Mouse (Mus musculus) embryonic facial prominence, embryonic 10.5 days (tissue): ENCODE measurements at regions not wholly inside any gene's neighbourhood (a gene's known extent, or its start where the extent isn't known, plus 50 kb on each side); places are given as distances from the start of the nearest gene placed in this dataset.
"Not testable (repeated sequence)": the region's sequence is repeated elsewhere in the genome, so short reads cannot be mapped to it uniquely, and the experiment has no call there.

Experiments used
- DNase-seq: peaks from one replicate; pipeline ENCODE4 v3.0.0-alpha.2; 2017; ENCODE audit warnings: low spot score
- H3K27ac ChIP-seq: fragments of 300-500 bp; sonication (generic); replicated peaks from 2 replicates; pipeline ENCODE4 v1.5.1; 2016; ENCODE audit warnings: mild to moderate bottlenecking
- H3K27me3 ChIP-seq: fragments of 300-500 bp; sonication (generic); replicated peaks from 2 replicates; pipeline ENCODE4 v1.6.1; 2016; ENCODE audit warnings: low read depth, mild to moderate bottlenecking; ENCODE audit not compliant: poor library complexity, severe bottlenecking
- H3K36me3 ChIP-seq: fragments of 300-500 bp; sonication (generic); replicated peaks from 2 replicates; pipeline ENCODE4 v1.6.1; 2016; ENCODE audit warnings: mild to moderate bottlenecking, moderate library complexity
- H3K4me1 ChIP-seq: fragments of 300-500 bp; sonication (generic); 2 replicates; pipeline ENCODE4 v1.6.1; 2016
- H3K4me3 ChIP-seq: fragments of 300-500 bp; sonication (generic); 2 replicates; pipeline ENCODE4 v1.5.1; 2016; ENCODE audit warnings: mild to moderate bottlenecking, moderate library complexity
- H3K9me3 ChIP-seq: fragments of 300-500 bp; sonication (generic); 2 replicates; pipeline ENCODE4 v1.6.1; 2016; ENCODE audit warnings: mild to moderate bottlenecking
- WGBS: fragments of 180-500 bp; shearing (Covaris S2); methylation state at CpG from one replicate; pipeline ENCODE4 v1.1.7; 2016; 5-methylcytosine and 5-hydroxymethylcytosine counted together

DNA sequence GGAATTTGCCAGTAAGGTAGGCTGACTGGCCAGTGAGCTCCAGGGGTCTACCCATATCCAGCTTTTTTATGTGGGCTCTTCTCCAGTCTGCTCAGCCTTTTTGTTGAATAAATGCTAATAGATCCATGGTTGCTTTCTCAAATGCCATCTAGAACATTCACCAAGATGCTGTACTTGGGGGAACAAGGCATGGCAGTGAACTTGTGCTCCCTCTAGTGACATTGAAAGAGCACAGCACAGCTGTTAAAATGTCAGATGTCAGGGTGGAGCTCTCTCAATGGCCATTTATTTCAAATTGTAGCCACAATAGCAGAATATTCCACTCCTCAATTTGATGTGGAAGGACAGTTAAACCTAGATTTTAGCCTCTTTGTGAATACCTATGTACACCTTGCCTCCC, 86.3 kb downstream of the Kcnk1 start:
- Histone ChIP-seq H3K4me1 (peaks cover 9% of the 10 kb centered on the region; the same call in 1 of the 2 replicates), H3K36me3 (no peaks in the 10 kb centered on the region), H3K27me3 (0 out of 2 replicates have a peak, but pooled peaks cover 5% of the 10 kb centered on the region), H3K4me3 (no peak overlapping the region), H3K9me3 (no peaks in the 10 kb centered on the region), H3K27ac (no peak overlapping the region)
- no peak for DNase-seq

DNA sequence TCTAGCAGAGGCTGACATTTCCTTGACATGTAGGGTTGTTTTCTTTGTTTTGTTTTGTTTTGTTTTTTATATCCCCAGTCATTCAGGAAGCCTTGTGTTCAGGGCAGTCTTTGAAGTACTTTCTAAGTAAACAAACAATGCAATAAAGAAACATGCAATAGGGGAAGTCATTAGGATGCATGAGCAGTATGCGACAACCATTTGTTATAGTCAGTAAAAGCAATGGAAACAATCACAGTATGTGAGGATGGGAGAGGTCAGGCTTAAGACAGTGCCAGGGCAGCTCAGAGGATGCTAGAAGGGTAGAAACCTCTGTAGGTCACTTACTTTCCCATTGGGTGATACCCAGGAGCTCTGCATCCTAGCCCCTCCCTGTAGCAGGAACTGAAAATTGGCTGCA, 87.9 kb downstream of the Kcnk1 start:
- Histone ChIP-seq H3K27ac (no peak overlapping the region), H3K27me3 (no peaks in the 10 kb centered on the region), H3K36me3 (no peaks in the 10 kb centered on the region), H3K4me1 (peaks cover 9% of the 10 kb centered on the region; the same call in 1 of the 2 replicates), H3K9me3 (no peaks in the 10 kb centered on the region), H3K4me3 (no peak overlapping the region)
- no peak for DNase-seq
- WGBS = 82% methylated on average over 1 of the region's 1 CpGs

DNA sequence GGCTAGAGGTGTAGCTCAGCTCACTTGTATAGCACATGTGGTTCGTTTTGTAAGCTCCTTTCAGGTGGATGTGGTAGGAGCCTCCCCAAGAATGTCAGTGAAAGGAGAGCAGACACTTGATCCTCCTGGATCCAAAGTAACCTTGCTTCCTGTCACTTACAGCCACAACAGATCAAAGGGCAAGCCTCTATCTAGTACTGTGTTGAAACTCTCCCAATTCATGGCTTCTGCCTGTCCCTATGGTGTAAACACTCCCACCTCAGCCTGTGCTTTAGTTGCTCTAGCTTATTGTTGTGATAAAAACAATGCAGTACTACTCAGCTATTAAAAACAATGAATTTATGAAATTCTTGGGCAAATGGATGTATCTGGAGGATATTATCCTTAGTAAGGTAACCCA, 95.8 kb downstream of the Kcnk1 start:
- Histone ChIP-seq H3K9me3 (peaks cover 10% of the 10 kb centered on the region), H3K27ac (no peak overlapping the region), H3K27me3 (no peaks in the 10 kb centered on the region), H3K36me3 (no peaks in the 10 kb centered on the region), H3K4me1 (no peaks in the 10 kb centered on the region), H3K4me3 (no peak overlapping the region)
- WGBS = 67% methylated on average over 1 of the region's 1 CpGs
- DNase-seq = no peak

DNA sequence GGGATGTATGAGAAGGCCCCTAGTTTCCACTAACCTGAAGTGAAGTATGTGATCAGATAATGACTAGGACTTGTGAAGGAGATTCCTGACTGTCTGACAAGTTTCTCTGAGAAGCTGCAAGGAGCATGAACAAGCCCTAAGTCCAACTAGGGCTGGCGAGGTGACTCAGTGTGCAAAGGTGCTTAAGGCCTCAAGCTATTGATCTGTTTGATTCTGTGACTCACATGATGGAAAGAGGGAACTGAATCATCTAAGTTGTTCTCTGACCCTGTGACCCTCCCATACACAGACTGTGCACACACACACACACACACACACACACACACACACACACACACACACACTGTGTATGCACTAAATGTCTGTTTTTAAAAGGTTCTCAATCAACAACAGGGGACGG, 99.0 kb downstream of the Kcnk1 start:
- Histone ChIP-seq H3K27me3 (no peaks in the 10 kb centered on the region), H3K9me3 (peaks cover 4% of the 10 kb centered on the region), H3K27ac (no peak overlapping the region), H3K4me1 (0 out of 2 replicates have a peak, but pooled peaks cover 4% of the 10 kb centered on the region), H3K4me3 (no peak overlapping the region), H3K36me3 (no peaks in the 10 kb centered on the region)
- 71% methylated on average over 2 of the region's 2 CpGs for WGBS
- no peak for DNase-seq

DNA sequence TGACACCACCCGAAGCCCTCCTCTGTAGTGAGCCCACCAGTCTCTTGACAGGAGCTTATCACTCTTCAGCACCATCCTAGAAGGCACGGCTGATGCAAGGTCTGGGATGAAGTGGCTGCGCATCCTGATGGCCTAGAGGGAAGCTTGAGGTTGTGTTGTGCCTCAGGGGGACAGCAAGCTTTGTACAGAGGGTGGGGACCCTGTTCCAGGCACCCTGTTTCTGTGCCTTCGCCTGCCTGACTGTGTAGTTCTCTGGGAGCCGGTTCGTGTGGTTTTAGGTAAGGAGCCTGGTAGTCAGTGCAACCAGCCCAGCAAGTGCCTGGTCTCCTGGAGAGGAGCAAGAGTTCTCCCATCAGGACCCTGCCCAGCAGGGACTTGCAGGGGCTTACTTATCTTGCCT, 101.1 kb downstream of the Kcnk1 start:
- Histone ChIP-seq H3K27ac (no peak overlapping the region), H3K9me3 (no peaks in the 10 kb centered on the region)
- 79% methylated on average over 6 of the region's 6 CpGs for WGBS

DNA sequence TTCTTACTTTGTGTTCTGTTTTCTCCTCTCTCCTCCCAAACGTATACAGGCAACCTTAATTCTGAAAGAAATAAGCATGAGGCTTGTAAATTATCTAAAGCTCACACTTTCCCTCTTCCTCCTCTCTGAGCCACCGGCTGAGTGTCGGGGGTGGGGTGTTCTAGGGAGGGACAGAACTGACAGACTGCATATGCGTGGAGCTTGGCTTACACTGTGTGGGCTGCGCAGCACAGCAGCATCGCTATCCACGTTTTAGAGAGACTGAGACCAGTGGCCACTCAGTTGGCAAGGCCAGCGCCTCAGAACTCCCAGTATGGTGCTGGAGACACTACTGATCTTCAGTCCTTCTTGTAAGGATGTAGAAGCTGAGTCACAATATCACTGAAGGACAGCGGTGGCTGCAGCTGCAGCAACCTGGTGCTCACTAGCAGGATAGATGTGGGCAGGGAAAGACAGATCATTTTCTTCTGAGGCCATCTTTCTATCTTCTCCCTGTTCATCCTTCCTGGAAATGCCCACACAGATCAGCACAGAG, 101.7 kb downstream of the Kcnk1 start:
- 77% methylated on average over 9 of the region's 9 CpGs for WGBS
- H3K27me3 ChIP-seq = no peaks in the 10 kb centered on the region
- no peak overlapping the region for H3K4me3 ChIP-seq
- H3K9me3 ChIP-seq = no peaks in the 10 kb centered on the region
- H3K36me3 ChIP-seq = no peaks in the 10 kb centered on the region
- no peak for DNase-seq
- 0 out of 2 replicates have a peak, but pooled peaks cover 4% of the 10 kb centered on the region for H3K4me1 ChIP-seq
- H3K27ac ChIP-seq = no peak overlapping the region

More for the DNA sequence above, 101.1 kb downstream of the Kcnk1 start:
- H3K36me3 ChIP-seq = no peaks in the 10 kb centered on the region
- H3K27me3 ChIP-seq = no peaks in the 10 kb centered on the region
- no peak for DNase-seq
- no peak overlapping the region for H3K4me3 ChIP-seq
- 0 out of 2 replicates have a peak, but pooled peaks cover 4% of the 10 kb centered on the region for H3K4me1 ChIP-seq

DNA sequence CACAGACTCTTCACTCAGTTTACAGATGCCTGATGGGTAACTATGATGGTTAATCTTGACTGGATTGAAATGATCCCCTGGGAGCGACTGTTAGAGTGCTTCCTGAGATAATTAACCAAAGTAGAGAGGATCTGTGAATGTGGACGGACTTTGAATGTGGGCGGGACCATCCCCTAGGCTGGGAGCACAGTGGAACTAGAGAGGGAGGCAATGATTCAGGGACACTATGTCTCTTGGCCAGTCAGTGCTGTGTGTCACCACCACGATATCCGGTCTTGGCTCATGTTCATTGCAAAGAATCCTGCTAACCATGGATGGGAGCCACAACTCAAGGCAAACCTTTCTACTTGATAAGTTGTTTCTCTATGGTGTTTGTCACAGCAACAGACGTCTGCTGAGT, 103.9 kb downstream of the Kcnk1 start:
- Histone ChIP-seq H3K9me3 (no peaks in the 10 kb centered on the region), H3K36me3 (no peaks in the 10 kb centered on the region), H3K4me3 (no peak overlapping the region), H3K27ac (no peak overlapping the region), H3K27me3 (no peaks in the 10 kb centered on the region), H3K4me1 (0 out of 2 replicates have a peak, but pooled peaks cover 4% of the 10 kb centered on the region)
- DNase-seq = no peak
- WGBS = 87% methylated on average over 6 of the region's 6 CpGs

DNA sequence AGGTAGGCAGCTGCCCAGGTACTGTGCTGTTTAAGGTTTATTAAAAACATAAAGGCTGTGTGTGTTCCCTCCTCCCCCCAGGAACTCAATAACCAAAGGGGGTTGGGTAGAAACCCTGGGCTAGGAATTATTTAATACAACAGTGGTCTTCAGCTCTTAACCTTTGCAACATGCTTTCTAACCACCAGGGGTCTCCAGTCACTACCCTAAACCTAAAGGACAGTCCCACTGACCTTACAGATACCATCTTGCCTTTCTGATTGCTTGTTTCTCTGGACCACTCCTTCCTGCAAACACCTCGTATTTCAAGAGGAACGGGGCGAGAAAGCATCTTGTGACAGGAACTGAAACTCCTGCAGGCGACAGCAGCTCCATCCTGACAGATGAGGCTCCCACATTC, 104.9 kb downstream of the Kcnk1 start:
- H3K4me3 ChIP-seq = no peak overlapping the region
- H3K27me3 ChIP-seq = no peaks in the 10 kb centered on the region
- H3K27ac ChIP-seq = no peak overlapping the region
- 0 out of 2 replicates have a peak, but pooled peaks cover 4% of the 10 kb centered on the region for H3K4me1 ChIP-seq
- H3K9me3 ChIP-seq = no peaks in the 10 kb centered on the region
- 69% methylated on average over 4 of the region's 4 CpGs for WGBS
- no peak for DNase-seq
- H3K36me3 ChIP-seq = no peaks in the 10 kb centered on the region

DNA sequence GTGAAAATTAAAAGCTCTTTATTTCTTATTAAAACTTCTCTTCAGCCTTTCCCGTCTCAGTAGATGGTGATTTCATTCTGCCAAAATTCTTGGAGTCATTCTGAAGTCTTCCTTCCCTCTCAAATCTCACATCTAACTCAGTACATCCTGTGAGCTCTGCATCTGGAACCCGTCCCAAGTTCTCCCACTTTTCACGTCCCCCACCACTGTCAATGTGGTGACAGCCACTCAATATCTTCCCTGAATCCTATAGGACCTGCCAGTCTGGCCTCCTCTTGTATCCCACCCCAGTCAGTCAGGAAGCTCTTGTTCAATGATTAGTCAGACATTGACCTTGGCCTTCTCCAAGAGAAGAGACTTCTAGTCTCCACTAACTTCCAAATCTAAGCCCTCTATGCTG, 110.1 kb downstream of the Kcnk1 start:
- DNase-seq = no peak
- Histone ChIP-seq H3K36me3 (no peaks in the 10 kb centered on the region), H3K27me3 (no peaks in the 10 kb centered on the region), H3K27ac (no peak overlapping the region), H3K4me3 (no peak overlapping the region), H3K9me3 (no peaks in the 10 kb centered on the region), H3K4me1 (no peaks in the 10 kb centered on the region)
- 87% methylated on average over 3 of the region's 3 CpGs for WGBS

DNA sequence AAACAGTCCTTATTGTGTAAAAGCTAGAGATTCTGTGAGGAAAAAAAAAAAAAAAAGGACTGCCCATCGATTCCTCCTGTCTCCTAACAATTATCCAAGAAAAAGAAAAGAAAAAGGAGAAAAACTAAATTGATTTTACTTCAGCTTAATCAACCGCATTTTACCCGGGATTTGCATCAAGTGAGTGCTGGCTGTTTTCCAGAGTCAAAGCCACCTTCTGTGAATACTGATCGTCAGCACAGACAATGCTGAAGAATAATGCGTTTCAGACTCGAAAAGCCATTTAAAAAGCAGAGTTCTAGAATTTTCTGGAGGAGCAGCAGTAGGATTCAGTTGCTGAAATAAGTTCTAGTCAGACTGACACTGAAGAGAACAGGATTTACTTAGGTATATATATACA, 131.1 kb downstream of the Kcnk1 start:
- 79% methylated on average over 6 of the region's 6 CpGs for WGBS
- no peak overlapping the region for H3K4me3 ChIP-seq
- H3K27me3 ChIP-seq = no peaks in the 10 kb centered on the region
- DNase-seq = no peak
- H3K27ac ChIP-seq = no peak overlapping the region
- no peaks in the 10 kb centered on the region for H3K4me1 ChIP-seq
- H3K36me3 ChIP-seq = no peaks in the 10 kb centered on the region
- H3K9me3 ChIP-seq = peaks cover 6% of the 10 kb centered on the region; the same call in 1 of the 2 replicates

DNA sequence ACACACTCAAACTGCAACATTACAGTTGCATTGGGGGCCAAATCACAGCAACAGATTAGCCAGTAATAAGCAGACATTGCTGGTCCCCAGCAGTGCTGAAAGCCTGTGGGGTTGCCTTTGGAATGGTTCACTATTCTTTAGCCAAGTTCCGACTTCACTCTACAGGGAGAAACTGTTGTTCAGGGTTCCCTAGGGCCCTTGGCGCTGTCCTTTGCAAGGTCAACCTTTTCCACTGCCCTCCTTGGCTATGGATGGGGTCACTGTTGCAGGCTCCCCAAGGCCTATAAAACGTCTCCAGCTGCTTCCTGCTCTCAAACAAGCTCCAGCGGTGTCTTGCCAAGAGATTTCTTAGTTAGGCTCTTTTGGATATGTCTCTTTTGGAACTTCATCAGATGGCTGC, 137.1 kb downstream of the Kcnk1 start:
- Histone ChIP-seq H3K27ac (no peak overlapping the region), H3K4me1 (no peaks in the 10 kb centered on the region), H3K27me3 (0 out of 2 replicates have a peak, but pooled peaks cover 16% of the 10 kb centered on the region), H3K36me3 (no peaks in the 10 kb centered on the region), H3K4me3 (no peak overlapping the region), H3K9me3 (no peaks in the 10 kb centered on the region)
- no peak for DNase-seq
- WGBS = 75% methylated on average over 4 of the region's 4 CpGs

DNA sequence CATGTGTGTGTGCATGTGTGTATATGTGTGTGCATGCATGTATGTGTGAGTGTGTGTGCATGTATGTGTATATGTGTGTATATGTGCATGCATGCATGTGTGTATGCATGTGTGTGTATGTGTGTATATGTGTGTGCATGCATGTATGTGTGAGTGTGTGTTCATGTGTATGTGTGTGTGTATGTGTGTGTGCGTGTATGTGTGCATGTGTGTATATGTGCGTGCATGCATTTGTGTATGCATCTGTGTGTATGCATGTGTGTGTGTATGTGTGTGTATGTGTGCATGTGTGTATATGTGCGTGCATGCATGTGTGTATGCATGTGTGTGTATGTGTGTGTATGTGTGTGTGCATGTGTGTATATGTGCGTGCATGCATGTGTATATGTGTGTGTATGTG, 137.9 kb downstream of the Kcnk1 start:
- H3K4me3 ChIP-seq, H3K36me3 ChIP-seq, H3K27ac ChIP-seq, H3K9me3 ChIP-seq, DNase-seq, H3K4me1 ChIP-seq: not testable (repeated sequence)
- WGBS = 93% methylated on average over 4 of the region's 4 CpGs
- H3K27me3 ChIP-seq = peaks cover 23% of the 10 kb centered on the region

DNA sequence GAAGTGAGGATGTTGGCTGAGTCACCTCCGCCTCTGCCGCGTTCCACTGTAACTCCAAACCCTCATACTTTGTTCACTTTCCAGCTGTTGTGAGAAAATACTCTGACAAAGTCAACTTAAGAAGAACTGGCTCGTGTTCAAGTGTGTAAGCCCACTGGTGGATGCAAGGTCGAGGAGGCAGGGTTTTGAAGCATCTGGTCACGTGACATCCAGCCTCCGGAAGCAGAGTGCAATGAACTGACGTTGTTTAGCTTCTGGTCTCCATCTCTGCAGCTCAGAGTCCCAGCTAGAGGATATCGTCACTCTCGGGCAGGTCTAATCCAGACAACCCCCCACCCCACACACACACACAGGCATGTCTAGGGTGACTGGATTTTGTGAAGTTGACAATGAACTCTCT, 140.1 kb downstream of the Kcnk1 start:
- H3K4me1 ChIP-seq = peaks cover 15% of the 10 kb centered on the region
- H3K4me3 ChIP-seq = no peak overlapping the region
- H3K36me3 ChIP-seq = no peaks in the 10 kb centered on the region
- WGBS = 82% methylated on average over 10 of the region's 10 CpGs
- H3K27me3 ChIP-seq = peaks cover 45% of the 10 kb centered on the region
- no peak for DNase-seq
- no peaks in the 10 kb centered on the region for H3K9me3 ChIP-seq
- no peak overlapping the region for H3K27ac ChIP-seq
